Mouse (Mus musculus) urinary bladder, postnatal 4 days (tissue): Measurements from ENCODE around the gene Dnmt3l.
A peak's percentile ranks its signal among the peaks of the same experiment; 100 is the strongest.
"Not testable (repeated sequence)": the region's sequence is repeated elsewhere in the genome, so short reads cannot be mapped to it uniquely, and the experiment has no call there.

Experiments
- DNase-seq, 2 experiments: peaks; one replicate each; pipeline ENCODE4 v3.0.0; 2021 to 2022; ENCODE audit warnings: low spot score in 2 of 2

Gene Dnmt3l

GRCm38 (mm10) chr10:78084073-78084472, 42.3 kb downstream of the Dnmt3l start:
- no peak for DNase-seq

- DNase-seq: no peak
Measured at GRCm38 (mm10) chr10:78085711-78086110, 44.0 kb downstream of the Dnmt3l start.

- no peak for DNase-seq
Measured at GRCm38 (mm10) chr10:78086444-78087061, 44.8 kb downstream of the Dnmt3l start.

- no peak for DNase-seq
Measured at GRCm38 (mm10) chr10:78087101-78087511, 45.4 kb downstream of the Dnmt3l start.

- no peak for DNase-seq
Measured at GRCm38 (mm10) chr10:78090246-78090645, 48.5 kb downstream of the Dnmt3l start.

GRCm38 (mm10) chr10:78090706-78091491, 49.2 kb downstream of the Dnmt3l start:
- DNase-seq: no peak

GRCm38 (mm10) chr10:78091865-78092724, 50.3 kb downstream of the Dnmt3l start:
- DNase-seq: no peak

GRCm38 (mm10) chr10:78092725-78093029, 50.9 kb downstream of the Dnmt3l start:
- no peak for DNase-seq

GRCm38 (mm10) chr10:78095221-78095620, 53.5 kb downstream of the Dnmt3l start:
- no peak for DNase-seq

GRCm38 (mm10) chr10:78095954-78096931, 54.5 kb downstream of the Dnmt3l start:
- no peak for DNase-seq

- DNase-seq: not testable (repeated sequence)
Measured at GRCm38 (mm10) chr10:78099860-78100259, 58.1 kb downstream of the Dnmt3l start.

GRCm38 (mm10) chr10:78100989-78101780, 59.4 kb downstream of the Dnmt3l start:
- DNase-seq: no peak

GRCm38 (mm10) chr10:78104555-78105490, 63.1 kb downstream of the Dnmt3l start:
- DNase-seq: peak; percentile 48 to 70

GRCm38 (mm10) chr10:78105548-78105947, 63.8 kb downstream of the Dnmt3l start:
- no peak for DNase-seq
